Mouse (Mus musculus) adrenal gland, postnatal 10 days (tissue): ENCODE results near the gene Ppfia4. TPM values are rescaled to one million over a fixed set of nuclear protein-coding genes. Genes with fewer than 3 reads are reported as not detected.

ENCODE experiments used
- DNase-seq: peaks from one replicate; pipeline ENCODE4 v3.0.0; 2021; ENCODE audit warnings: mixed read lengths
- total RNA-seq, 2 experiments: library from RNA; stranded (reverse); gene quantifications; 2 replicates each; pipeline ENCODE4 v1.2.3; 2021

Ppfia4 gene
- total RNA-seq, 2 experiments from 2014 or later, result 1.5 to 3.0 TPM

- DNase-seq, result peak; percentile 49
Observed at GRCm38 (mm10) chr1:134298636-134299411, 33.9 kb downstream of the Ppfia4 start.

GRCm38 (mm10) chr1:134297265-134297664, 35.5 kb downstream of the Ppfia4 start:
- DNase-seq, result no peak

- peak; percentile 38 for DNase-seq
Observed at GRCm38 (mm10) chr1:134293738-134294604, 38.8 kb downstream of the Ppfia4 start.

GRCm38 (mm10) chr1:134293276-134293675, 39.5 kb downstream of the Ppfia4 start:
- no peak for DNase-seq

- no peak for DNase-seq
Observed at GRCm38 (mm10) chr1:134292601-134293000, 40.1 kb downstream of the Ppfia4 start.

GRCm38 (mm10) chr1:134292073-134292472, 40.7 kb downstream of the Ppfia4 start:
- DNase-seq, result peak; percentile 43

GRCm38 (mm10) chr1:134291555-134291954, 41.2 kb downstream of the Ppfia4 start:
- no peak for DNase-seq

- DNase-seq, result peak; percentile 42
Observed at GRCm38 (mm10) chr1:134290909-134291308, 41.8 kb downstream of the Ppfia4 start.

GRCm38 (mm10) chr1:134290300-134290699, 42.4 kb downstream of the Ppfia4 start:
- DNase-seq, result no peak

- DNase-seq, result no peak
Observed at GRCm38 (mm10) chr1:134289598-134290099, 43.1 kb downstream of the Ppfia4 start, which contains the start of gene Myog. Gene Myog, plus strand, starts transcription at chr1:134289989.

- no peak for DNase-seq
Observed at GRCm38 (mm10) chr1:134288239-134288638, 44.5 kb downstream of the Ppfia4 start.

- DNase-seq, result no peak
Observed at GRCm38 (mm10) chr1:134285458-134286120, 47.1 kb downstream of the Ppfia4 start.

GRCm38 (mm10) chr1:134283108-134283507, 49.6 kb downstream of the Ppfia4 start:
- DNase-seq, result no peak

GRCm38 (mm10) chr1:134282342-134282741, 50.4 kb downstream of the Ppfia4 start:
- DNase-seq, result no peak

GRCm38 (mm10) chr1:134281563-134281962, 51.2 kb downstream of the Ppfia4 start:
- DNase-seq, result no peak

GRCm38 (mm10) chr1:134280174-134280573, 52.6 kb downstream of the Ppfia4 start:
- no peak for DNase-seq

GRCm38 (mm10) chr1:134276823-134277222, 55.9 kb downstream of the Ppfia4 start:
- no peak for DNase-seq

- no peak for DNase-seq
Observed at GRCm38 (mm10) chr1:134275616-134276464, 56.9 kb downstream of the Ppfia4 start.

GRCm38 (mm10) chr1:134274483-134274920, 58.2 kb downstream of the Ppfia4 start:
- no peak for DNase-seq

GRCm38 (mm10) chr1:134273493-134274395, 59.0 kb downstream of the Ppfia4 start:
- no peak for DNase-seq
